Mouse (Mus musculus): Measurements from ENCODE around the gene Mthfd1l.
"Not testable (repeated sequence)": the region's sequence is repeated elsewhere in the genome, so short reads cannot be mapped to it uniquely, and the experiment has no call there.

The Mthfd1l gene

GRCm38 (mm10) chr10:4198978-4199377, 226.1 kb downstream of the Mthfd1l start:
- no peak for DNase-seq (ENCODE audit: inconsistent age in 2 of 2, low spot score in 1 of 2)

- DNase-seq (ENCODE audit: inconsistent age in 2 of 2, low spot score in 1 of 2) = no peak
These were observed 227.0 kb downstream of the Mthfd1l start for GRCm38 (mm10) chr10:4199926-4200325.

GRCm38 (mm10) chr10:4200546-4201104, 227.7 kb downstream of the Mthfd1l start:
- DNase-seq (ENCODE audit: inconsistent age in 2 of 2, low spot score in 1 of 2) = no peak

- no peak for DNase-seq (ENCODE audit: inconsistent age in 2 of 2, low spot score in 1 of 2)
These were observed 228.2 kb downstream of the Mthfd1l start for GRCm38 (mm10) chr10:4201141-4201540.

- not testable (repeated sequence) for DNase-seq (ENCODE audit: inconsistent age in 2 of 2, low spot score in 1 of 2)
These were observed 230.7 kb downstream of the Mthfd1l start for GRCm38 (mm10) chr10:4203651-4204050.

GRCm38 (mm10) chr10:4209040-4209439, 236.1 kb downstream of the Mthfd1l start:
- DNase-seq (ENCODE audit: inconsistent age in 2 of 2, low spot score in 1 of 2) = no peak

- no peak for DNase-seq (ENCODE audit: inconsistent age in 2 of 2, low spot score in 1 of 2)
These were observed 237.6 kb downstream of the Mthfd1l start for GRCm38 (mm10) chr10:4210313-4211066.

GRCm38 (mm10) chr10:4211067-4211447, 238.1 kb downstream of the Mthfd1l start:
- no peak for DNase-seq (ENCODE audit: inconsistent age in 2 of 2, low spot score in 1 of 2)
